Mouse (Mus musculus) ES-Bruce4 (cell line): ENCODE results near the gene Tex52.

Source experiments
- EP300 ChIP-seq: IDR thresholded peaks from 2 replicates; pipeline ENCODE4 v1.6.1; 2011; ENCODE audit warnings: low read depth, low read length; ENCODE audit not compliant: insufficient read depth
- POLR2A ChIP-seq: IDR thresholded peaks from one replicate; pipeline ENCODE4 v1.8.1; 2011; ENCODE audit warnings: low read length; ENCODE audit not compliant: insufficient read depth

DNA sequence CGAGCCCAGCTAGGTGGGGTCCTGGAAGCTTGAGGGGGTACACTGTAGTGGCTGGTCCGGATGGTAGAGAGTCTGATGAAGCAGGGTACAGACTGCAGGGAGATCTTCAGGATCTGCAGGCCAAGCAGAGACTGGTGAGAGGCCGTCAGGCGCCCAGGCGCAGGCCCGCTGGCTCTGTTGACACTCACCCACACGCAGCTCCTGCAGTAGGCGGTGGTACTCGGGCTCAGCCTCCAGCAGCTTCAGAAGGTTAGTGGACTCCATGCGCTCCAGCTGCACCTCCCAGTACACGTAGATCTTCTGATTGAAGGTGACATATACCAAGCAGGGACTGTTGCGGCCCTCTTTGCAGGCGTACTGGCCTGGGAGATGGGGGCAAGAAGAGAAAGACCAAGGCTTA is 35.0 kb downstream of the Tex52 start:
- no peak for TF ChIP-seq POLR2A
- TF ChIP-seq EP300 = no peak
